Mouse (Mus musculus) frontal cortex, postnatal 10 days (tissue): ENCODE measurements around the gene Dffb.

Experiments used
- DNase-seq, 2 experiments: peaks; one replicate each; pipeline ENCODE4 v3.0.0; 2022; ENCODE audit warnings: low spot score in 2 of 2, mixed read lengths in 1 of 2

The Dffb gene

GRCm38 (mm10) chr4:153974431-153975291 is at the start of gene Dffb, which contains the start of gene Cep104:
Dffb (minus strand) TSS chr4:153975126.
Cep104 (plus strand) TSS chr4:153975194.
- DNase-seq = peak; percentile 90 to 93

DNA sequence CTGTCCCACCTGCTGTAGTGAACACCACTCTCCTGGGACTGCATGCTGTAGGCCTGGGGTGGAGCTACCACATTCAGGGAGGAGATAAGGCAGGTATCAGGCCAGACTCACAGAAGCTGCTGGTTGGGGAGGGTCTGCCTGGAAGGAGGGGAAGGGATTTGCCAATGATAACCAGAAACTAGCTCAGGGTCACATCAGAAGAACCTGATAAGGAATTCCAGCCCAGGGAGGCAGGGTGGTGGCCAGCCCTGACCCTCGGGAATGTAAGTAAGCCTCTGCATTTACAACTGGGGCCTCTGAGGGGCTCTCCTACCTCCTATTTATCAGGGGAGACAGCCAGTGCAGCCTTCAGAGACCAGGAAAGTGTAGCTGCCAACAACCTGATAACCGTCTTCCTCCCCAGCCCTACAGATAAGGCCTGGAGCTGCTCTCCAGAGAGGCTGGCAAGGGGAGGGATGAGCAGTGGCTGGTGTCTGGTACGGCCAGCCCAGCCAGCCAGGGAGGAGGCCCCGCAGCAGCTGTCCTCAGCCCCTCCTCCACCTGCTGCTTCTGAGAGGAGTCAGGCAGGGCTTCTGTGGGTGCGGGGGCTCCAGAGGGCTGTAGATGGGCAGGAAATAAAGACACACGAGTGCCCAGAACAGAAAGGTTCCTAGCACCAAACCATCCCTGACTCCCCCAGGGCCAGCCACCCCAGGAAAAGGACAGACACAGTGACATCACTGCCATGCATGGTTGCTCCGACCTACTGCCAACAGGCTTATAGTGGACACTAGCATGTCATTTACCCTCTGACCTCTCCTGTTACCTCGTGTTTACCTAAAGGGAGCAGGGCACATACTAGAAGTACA is 49.1 kb upstream of the Dffb start:
- no peak for DNase-seq

DNA sequence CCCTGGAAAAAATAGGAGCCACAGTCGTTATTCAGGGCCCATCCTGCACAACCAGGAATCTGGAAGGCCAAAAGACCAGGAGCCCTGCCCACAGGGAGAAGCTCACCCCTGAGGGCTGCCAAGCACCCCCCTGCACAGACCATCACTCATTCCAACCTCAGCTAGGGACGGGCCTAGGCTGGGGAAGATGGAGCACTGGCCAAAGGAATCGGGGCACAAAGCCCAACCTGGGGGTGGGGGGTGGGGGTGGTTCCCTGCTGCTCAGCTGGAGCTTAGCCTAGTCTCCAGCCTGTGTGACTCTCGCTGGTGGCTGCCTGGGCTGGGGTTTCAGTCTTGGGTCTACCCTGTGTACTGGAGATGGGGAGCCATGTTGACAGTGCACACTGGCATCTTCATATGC is 47.9 kb upstream of the Dffb start:
- no peak for DNase-seq

GRCm38 (mm10) chr4:154022407-154022806 is 47.5 kb upstream of the Dffb start:
- DNase-seq = no peak

DNA sequence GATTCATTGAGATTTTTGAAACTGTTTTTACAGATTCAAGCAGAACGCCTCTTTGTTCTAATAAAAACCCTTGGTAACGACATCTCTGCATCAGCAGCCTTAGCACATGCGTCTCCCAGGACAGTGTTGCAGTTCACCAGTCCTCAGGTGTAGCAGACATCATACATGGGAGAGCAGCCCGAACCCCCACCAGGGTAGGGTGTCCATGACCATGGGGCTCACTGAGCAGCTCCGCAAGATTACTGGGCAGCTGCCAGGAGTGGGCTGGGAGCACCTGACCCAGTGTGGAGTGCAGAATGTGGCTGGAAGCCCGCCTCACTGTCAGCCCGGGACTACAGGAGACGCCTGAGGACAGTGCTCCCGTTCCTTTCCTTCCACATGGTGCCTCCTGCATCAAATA is 46.5 kb upstream of the Dffb start:
- no peak for DNase-seq

GRCm38 (mm10) chr4:154019571-154019970 is 44.6 kb upstream of the Dffb start:
- no peak for DNase-seq

DNA sequence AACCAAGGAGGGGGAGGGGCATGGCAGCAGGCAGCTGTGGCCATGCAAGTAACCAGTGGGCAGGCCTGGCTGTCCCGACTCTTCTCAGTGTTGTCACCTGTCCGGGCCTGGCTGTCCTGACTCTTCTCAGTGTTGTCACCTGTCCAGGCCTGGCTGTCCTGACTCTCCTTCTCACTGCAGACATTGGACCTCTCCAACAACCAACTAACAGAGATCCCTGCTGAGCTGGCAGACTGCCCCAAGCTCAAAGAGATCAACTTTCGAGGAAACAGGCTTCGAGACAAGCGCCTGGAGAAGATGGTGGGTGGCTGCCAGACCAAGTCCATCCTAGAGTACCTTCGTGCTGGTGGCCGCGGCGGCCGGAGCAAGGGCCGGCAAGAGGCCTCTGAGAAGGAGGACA is 40.5 kb upstream of the Dffb start:
- no peak for DNase-seq

DNA sequence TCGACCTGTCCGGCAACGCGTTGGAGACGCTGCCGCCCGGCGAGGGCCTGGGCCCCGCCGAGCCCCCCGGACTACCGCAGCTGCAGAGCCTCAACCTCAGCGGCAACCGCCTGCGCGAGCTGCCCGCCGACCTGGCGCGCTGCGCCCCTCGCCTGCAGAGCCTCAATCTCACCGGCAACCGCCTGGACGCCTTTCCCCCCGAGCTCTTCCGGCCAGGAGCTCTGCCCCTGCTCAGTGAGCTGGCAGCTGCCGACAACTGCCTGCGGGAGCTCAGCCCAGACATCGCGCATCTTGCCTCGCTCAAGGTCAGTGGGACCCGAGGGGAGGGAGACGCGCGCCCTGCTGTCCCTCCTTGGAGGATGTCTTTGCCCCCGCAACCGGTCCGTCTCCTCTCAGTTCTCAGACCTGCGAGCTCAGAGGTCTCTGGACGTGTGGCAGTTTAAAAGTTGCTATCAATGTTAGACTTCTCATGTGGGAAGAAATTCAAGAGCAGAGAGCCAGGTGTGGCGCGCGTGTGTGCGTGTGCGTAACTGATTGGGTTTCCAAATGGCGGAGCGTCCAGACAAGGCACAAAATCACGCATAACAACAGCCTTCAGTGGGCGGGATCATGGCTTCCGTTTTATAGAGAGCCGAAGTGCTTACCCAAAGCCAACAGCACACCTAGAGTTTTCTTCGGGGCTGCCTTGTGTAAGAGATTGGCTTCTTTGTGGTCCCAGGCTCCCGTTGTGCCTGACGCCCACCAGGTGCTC is 37.4 kb upstream of the Dffb start:
- DNase-seq = no peak

GRCm38 (mm10) chr4:154011646-154012089 is 36.7 kb upstream of the Dffb start, which contains the start of gene Lrrc47:
Lrrc47 (plus strand) TSS chr4:154011731.
- peak; percentile 68 to 81 for DNase-seq

DNA sequence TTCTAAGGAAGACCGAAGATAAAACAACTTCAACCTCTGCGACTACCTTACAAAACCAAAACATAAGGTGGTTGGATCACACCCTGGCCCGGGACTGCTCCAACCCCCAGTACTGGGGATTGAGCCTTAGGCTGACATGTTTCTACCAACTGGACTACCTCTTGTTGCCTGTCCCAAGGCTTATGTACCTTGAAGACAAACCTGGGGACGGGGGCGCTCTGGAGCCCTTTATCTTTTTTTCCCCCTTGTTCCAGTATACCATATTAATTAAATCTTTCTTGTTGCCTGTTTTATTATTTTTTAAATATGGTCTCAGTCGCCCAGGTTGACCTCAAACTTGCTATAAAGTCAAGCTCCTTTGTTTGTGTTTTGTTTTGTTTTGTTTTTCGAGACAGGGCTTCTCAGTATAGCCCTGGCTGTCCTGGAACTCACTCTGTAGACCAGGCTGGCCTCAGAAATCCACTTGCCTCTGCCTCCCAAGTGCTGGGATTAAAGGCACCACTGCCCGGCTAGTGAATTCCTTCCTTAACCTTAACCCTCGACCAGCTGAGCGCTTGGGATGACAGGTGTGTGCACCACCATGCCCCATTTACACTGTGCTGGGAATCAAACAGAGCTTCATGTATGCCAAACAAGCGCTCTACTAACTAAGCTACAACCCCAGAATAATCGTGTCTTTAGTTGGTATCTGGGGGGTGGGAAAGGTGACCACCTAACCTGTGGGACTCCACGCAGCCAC is 36.1 kb upstream of the Dffb start:
- no peak for DNase-seq

DNA sequence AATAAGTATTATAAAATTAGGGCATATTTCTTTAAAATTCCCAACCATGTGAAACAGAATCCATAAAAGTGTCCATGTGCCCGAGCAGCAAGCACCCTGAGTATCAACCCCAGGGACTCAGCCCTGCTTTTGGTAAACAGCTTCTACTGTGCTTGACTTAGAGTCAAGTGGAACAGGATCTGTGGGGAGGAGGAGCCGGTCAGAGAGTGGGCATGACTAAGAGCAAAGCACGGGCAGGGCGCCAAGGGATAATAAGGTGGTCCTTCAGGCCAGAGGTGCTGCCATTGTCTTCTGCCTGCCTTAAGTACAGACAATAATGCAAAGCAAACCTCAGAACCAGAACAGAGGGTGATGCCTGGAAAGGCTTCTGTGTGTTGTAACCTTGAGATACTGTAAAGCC is 32.8 kb upstream of the Dffb start:
- DNase-seq = no peak

DNA sequence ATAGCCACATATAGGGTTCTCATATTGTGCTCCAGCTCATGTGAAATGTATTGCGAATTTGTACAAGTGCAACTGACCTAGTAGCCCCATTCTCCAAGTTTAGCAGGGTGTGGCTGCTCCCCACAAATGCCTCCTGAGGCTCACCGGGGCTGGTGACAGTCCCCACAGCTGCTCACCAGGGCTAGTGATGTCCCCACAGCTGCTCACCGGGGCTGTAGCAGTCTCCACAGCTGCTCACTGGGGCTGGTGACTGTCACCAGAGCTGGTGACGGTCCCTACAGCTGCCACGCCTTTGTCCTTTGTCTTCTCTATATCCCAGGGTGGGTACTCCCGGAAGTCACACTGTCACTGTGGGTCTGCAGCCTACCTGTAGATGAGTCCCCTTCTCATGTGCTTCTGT is 31.3 kb upstream of the Dffb start:
- DNase-seq = no peak

DNA sequence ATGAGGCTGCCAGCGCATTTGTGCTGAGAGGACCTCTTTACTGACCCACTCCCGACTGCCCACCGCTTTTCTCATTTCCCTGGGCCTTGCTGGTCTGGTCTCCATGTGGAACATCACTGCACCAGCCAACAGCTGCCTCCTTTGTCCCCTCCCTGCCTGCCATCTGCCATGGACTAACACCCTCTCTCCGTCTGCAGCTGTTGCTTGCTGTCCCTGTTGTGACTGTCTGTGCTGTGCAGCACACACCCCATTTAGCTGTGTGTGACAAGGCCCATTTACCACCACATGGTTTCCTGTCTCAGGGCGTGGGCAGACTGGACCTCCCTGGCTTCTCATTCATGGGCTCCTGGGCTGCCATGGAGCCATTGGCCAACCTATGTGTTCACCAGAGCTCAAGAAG is 30.6 kb upstream of the Dffb start:
- no peak for DNase-seq

DNA sequence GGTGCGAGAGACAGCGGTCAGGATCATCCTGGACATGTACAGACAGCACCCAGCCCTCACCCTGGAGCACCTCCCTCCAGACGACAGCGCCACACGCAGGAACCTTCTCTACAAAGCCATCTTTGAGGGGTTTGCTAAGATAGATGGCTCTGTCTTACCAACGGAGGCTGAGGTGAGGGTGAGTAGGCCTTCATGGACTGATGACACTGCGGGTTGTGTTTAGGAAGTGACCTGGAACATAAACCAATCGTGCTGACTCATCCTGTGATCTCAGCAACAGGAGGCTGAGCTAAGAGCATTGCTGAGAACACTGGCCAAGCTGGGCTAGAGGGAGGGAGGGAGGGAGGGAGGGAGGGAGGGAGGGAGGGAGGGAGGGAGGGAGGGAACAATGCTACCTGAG is 18.6 kb upstream of the Dffb start:
- no peak for DNase-seq

DNA sequence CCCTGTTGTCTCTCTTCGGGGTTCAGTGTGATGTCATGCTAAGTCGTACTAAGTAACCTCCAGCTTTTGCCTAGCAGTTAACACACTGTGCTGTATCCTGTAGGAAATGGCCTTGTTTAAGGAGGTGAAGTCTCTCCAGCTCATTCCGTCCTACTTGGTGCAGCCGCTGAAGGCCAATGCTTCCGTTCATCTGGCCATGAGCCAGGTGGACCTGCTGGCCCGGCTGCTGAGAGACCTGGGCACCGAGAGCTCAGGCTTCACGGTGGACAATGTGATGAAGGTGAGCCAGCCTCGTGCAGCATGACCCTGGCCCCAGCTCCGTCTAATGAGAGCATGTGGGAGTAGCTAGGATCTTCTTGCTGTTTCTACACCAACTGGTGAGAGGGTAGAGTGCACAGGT is 17.8 kb upstream of the Dffb start:
- DNase-seq = no peak

- no peak for DNase-seq
Measured at GRCm38 (mm10) chr4:153980470-153980869, 5.5 kb upstream of the Dffb start.

- no peak for DNase-seq
Measured at GRCm38 (mm10) chr4:153979243-153979642, 4.3 kb upstream of the Dffb start.

GRCm38 (mm10) chr4:153975768-153976167 is 842 bp upstream of the Dffb start:
- DNase-seq = no peak

- no peak for DNase-seq
Measured at GRCm38 (mm10) chr4:153975292-153975662, 351 bp upstream of the Dffb start.

GRCm38 (mm10) chr4:153968063-153968462 is 6.9 kb downstream of the Dffb start:
- DNase-seq = no peak

- no peak for DNase-seq
Measured at GRCm38 (mm10) chr4:153967556-153967955, 7.4 kb downstream of the Dffb start.
